Mouse (Mus musculus): ENCODE measurements at regions not wholly inside any gene's neighbourhood (a gene's known extent, or its start where the extent isn't known, plus 50 kb on each side); places are given as distances from the start of the nearest gene placed in this dataset.

DNA sequence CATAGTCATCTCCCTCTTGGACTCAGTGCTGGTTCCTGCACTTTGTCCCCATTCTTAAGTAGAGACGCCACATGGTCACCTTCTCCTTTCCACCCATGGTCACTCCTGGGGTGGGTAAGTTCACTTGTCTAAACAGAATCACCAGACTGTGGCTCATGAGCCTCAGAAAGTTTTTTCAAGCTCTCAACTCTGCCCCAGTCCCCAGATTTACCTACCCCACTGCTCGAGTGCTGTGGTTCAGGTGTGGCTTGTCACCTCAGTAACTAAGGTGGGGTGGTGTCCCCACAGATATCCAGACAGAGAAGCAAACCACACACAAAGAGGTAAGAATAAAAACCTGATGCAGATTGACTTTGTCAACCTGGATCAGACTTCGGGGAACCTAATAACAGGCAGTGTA, 87.6 kb downstream of the Rpl10-ps3 start:
- DNase-seq = no peak

- no peak for DNase-seq
Measured at GRCm38 (mm10) chr9:50244982-50245671, 99.6 kb downstream of the Rpl10-ps3 start.

DNA sequence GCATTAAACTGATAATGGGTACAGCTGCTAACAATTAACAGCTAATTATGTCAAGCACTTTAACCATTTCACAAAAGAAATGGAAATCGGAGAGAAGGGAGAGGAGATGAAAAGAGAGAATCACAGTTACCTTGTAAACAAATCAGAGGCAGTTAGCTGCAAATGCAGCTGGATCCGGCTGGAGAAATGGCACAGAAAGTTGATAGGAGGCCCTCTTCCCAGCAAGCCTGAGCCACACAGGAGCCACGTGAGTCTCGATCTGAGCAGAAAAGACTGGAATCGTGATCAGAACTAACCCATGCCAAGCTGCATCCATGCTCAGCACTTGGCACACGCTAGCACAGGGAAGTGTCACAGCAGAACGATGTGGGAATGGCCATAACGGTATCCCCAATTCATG, 103.8 kb downstream of the Rpl10-ps3 start:
- DNase-seq = no peak

DNA sequence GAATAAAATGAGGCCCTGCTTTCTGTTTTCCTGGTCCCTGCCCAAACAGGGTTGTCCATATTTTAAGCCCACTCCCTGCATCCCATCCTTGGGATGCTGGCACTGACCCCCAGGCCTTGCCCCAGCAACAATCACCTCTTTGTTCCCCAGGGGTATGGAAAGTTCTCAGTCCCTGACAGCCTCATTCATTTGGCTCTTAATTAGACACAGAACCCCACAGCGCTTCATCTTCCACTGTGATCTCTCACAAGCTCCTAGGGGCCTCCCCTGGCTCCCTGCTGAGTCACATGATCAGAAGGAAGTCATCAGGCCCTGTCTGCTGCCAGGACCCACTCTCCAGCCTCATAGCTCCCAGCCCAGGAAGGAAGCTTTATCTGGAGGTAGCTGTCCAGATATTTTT, 108.9 kb downstream of the Rpl10-ps3 start:
- DNase-seq = no peak

DNA sequence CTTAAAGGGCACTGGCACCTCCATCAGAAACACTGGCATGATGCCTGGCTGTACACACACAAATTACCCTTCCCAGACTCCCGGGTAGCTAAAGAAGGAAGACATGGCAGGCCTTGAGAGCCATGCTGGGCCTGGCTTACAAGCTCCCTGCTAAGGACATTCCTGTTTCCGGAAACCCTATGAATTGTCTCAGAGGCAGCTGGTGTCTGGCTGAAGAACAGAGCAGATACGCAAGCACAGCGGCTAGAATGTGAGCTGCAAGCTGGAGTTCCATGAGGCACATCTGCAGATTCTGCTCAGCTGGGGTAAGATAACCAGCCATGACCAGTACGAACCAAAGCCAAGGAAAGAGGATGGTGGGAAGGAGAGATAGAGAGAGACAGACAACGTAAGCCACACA, 110.1 kb downstream of the Rpl10-ps3 start:
- no peak for DNase-seq

DNA sequence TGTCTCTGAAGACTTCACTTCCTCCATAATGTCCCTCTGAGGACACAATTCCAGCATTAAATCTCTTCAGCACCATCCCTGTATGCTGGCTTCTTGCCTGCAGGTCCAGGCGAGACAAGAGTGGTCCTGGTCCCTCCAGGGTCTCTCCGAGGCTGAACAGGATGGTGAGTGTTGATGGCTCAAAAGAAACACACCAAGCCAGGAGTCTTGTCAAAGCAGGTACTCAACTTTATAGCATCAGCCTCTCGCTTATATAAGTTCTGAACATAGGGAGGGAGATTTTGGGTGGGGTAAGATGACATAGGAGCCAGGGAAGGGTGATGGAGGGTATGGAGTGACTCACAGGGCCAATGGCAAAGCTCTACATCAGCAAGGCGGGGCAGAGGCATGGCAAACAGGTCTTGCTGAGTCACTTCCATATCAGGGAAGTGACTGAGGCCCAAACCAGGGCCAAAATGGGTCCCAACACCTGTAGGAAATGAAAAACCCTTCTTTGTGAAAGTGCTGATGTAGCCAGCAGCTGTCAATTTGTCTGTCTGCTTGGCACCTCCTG, 111.7 kb downstream of the Rpl10-ps3 start:
- no peak for DNase-seq

- no peak for DNase-seq
Measured at GRCm38 (mm10) chr9:50210481-50210880, 134.3 kb downstream of the Rpl10-ps3 start.

GRCm38 (mm10) chr9:50199422-50200218, 145.1 kb downstream of the Rpl10-ps3 start:
- no peak for DNase-seq

DNA sequence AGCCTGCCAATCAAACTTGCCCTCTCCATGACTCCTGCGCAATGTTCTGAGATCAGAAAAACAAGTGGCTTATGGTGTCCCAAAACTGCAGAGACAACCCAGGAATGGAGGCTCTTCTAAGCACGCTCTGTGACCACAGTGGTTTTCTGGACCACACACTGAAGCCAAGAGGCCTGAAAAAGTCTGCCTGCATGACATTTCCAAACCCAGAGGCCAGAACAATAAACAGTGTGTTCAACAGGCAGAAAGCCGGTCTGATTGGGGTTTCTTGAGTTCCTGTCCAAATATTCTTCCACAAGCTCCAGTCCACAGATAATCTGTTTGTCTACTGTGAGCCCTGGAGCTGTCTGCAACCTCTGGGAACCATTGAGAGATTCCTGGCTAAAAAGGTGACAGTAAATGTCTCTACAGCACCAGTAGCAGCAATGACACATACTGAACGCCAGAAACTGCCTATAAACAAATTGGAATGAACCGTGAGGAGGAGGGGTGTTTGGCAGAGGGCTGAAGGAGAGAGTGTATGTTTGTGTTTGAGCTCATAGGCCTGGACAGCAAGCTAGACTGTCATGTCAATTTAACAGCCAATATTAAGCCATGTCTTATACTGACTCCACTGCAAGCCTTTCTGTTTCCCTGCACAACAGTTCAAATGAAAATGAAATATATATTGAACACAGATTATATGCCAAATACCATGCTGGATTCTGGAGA, 152.2 kb downstream of the Rpl10-ps3 start:
- no peak for DNase-seq

DNA sequence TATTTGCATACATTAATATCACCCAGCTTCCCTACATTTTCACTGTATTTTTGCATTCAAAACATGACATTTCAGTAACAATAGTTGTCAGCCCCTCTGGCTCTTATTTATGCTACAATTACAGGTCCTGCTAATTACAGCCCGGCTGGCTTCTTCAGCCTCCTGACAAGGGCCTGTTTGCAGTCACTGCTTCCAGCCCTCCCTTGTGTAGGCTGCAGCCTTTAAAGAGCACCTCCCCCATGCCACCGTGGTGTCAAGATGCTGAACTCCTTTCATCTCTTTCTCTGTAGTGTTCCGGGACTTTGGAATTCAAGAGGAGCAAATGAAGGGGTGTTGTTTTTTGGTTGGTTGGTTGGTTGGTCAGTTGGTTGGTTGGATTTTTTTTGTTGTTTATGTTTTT, 153.6 kb downstream of the Rpl10-ps3 start:
- no peak for DNase-seq

DNA sequence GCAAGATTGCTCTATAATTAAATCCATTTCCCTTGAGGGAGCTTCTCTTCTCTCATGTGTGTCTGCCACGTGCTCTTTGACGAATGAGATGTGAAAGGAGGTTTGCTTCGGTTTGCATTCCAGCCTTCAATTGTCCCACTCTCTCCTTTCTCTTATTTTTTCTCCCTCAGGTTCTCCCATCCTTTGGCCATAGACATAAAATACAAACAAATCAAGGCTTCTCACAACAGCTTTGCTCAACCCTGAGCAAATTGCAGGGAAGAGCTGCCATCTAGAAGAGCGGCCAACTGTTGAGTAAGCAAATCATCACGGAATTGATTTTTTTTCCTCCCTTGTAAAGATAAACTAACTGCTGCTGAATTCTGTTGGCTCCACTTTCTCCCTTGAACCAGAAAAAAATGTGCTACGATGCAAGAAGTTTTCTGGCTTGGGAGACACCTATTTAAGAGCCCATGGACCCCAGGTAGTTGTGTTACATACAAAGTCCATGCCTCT, 156.1 kb downstream of the Rpl10-ps3 start:
- DNase-seq = no peak

- DNase-seq = no peak
Measured at GRCm38 (mm10) chr9:50181360-50181759, 163.4 kb downstream of the Rpl10-ps3 start.

GRCm38 (mm10) chr9:50176131-50176530, 168.6 kb downstream of the Rpl10-ps3 start:
- no peak for DNase-seq

GRCm38 (mm10) chr9:50171826-50172464, 172.8 kb downstream of the Rpl10-ps3 start:
- peak; percentile 4 for DNase-seq

DNA sequence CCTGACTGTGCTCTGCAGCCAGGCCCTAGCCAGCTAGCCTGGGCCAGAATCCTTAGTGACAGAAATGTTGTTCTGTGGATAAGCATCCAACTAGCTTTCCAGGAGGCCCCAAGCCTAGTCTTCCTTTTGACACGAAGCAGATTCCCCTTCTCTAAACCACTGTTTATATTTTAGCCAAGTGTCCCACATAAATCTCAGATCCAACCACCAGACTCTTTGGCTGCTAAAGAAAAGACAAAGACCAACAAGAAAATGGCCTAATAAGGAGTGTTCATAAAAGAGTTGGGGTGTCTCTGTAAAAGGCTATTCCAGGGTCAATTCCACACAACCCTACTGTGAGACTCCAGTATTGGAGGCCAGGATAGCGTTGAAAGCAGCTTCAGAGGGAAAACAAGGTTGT, 173.6 kb downstream of the Rpl10-ps3 start:
- DNase-seq = no peak

- no peak for DNase-seq
Measured at GRCm38 (mm10) chr9:50170637-50171036, 174.1 kb downstream of the Rpl10-ps3 start.

DNA sequence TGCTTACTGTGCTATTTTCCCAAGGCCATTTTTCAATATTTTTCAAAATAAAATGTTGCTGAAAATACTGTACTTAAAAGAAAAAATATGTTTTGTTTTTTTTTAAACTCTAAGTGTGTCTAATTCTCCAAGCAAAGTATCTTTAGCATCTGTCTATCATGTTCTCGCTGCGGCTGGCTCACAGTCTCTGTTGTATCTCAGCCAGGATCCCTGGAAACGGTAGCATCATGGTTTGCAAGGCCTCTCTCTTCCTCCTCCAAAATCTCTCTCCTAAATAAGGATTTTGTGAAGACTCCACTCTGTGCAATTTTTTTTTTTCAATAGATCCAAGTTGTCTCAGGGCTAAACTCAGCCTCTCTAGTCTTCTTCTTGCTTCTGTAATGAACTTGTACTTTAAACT, 190.2 kb downstream of the Rpl10-ps3 start:
- no peak for DNase-seq

DNA sequence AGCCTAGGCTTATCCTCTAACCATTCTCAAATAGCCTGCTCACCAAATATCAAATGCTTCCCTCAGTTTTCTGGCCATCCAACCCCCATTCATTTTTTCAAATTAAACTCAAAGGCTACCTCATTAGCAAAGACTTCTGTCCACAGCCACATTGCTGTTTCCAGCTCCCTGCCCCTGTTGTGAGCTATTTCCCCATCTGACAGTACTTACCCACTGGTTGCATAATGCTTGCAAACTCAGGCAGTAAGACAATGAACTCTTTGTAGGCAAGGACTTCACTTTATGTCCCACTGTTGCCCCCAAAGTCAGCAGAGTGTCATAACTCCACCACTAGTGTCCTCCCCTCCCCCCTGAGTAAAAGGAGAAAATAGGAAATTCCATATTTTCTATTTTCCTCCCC, 194.7 kb downstream of the Rpl10-ps3 start:
- no peak for DNase-seq

GRCm38 (mm10) chr9:50142756-50143155, 202.0 kb downstream of the Rpl10-ps3 start:
- DNase-seq = no peak

GRCm38 (mm10) chr9:50142091-50142490, 202.7 kb downstream of the Rpl10-ps3 start:
- DNase-seq = no peak

DNA sequence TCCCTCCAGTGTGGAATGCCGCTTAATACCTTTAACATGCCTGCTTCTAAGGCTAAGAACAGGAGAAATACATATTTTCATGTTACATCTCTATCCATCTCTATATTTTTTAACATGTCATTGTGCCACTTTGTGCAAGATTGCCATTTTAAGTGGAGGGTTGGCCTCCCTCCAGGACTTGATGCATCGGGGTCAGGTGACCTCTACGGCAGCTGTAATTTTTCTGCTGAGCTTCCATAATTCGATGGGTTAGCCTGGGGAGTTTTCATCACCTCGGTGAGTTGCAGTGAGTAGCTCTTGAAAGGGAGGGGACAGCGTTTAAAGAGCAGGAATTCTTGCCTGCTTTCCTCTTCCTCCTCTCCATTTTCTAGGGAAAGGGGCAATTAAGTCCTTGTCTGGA, 203.6 kb downstream of the Rpl10-ps3 start:
- DNase-seq = no peak

DNA sequence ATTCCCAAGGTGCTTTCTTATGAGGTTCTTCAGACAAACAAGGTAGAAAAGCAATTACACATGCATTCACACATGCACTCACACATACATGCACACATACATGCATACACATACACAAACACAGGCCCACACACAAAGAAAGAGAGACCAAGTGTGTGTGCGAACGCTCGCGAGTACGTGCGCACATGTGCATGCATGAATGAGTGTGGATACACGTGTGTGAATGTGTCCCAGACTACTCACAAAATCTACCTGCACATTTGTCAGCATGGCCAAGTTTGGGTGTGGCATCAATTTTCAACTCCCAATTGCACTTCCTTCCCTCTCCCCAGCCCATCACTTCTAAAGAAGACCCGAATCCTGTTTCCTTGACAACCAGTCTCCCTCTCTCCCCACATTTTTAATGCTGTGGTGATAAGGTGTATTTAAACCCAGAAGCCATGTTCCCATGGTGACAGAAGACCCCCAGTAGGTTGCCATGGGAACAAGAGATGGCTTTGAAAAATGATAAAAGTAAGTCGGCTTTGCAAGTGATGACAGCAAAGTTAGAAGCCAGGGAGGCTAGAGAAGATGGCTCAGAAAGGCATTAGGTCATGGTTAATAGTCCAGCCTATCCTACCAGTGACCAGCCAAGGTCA, 206.3 kb downstream of the Rpl10-ps3 start:
- no peak for DNase-seq
